Mouse (Mus musculus) common myeloid progenitor, adult 5-6 weeks (primary cell): ENCODE measurements around the gene Ugt1a8. TPM values are rescaled to one million over a fixed set of nuclear protein-coding genes. Genes with fewer than 3 reads are reported as not detected.
A peak's percentile ranks its signal among the peaks of the same experiment; 100 is the strongest.
"Not testable (repeated sequence)": the region's sequence is repeated elsewhere in the genome, so short reads cannot be mapped to it uniquely, and the experiment has no call there.

Experiments used
- ATAC-seq: replicated peaks from 2 replicates; pipeline ENCODE4 v1.8.0; 2016; ENCODE audit warnings: low read depth, mild to moderate bottlenecking, moderate TSS enrichment, inconsistent platforms; ENCODE audit not compliant: poor library complexity, severe bottlenecking
- total RNA-seq: library from RNA; stranded (forward); fragments of 200-1000, 187-1606 nt; gene quantifications from 2 replicates; pipeline ENCODE4 v1.2.3, GENCODE M21; 2017

Gene Ugt1a8
- total RNA-seq, 1 experiment from 2014 or later = not detected

DNA sequence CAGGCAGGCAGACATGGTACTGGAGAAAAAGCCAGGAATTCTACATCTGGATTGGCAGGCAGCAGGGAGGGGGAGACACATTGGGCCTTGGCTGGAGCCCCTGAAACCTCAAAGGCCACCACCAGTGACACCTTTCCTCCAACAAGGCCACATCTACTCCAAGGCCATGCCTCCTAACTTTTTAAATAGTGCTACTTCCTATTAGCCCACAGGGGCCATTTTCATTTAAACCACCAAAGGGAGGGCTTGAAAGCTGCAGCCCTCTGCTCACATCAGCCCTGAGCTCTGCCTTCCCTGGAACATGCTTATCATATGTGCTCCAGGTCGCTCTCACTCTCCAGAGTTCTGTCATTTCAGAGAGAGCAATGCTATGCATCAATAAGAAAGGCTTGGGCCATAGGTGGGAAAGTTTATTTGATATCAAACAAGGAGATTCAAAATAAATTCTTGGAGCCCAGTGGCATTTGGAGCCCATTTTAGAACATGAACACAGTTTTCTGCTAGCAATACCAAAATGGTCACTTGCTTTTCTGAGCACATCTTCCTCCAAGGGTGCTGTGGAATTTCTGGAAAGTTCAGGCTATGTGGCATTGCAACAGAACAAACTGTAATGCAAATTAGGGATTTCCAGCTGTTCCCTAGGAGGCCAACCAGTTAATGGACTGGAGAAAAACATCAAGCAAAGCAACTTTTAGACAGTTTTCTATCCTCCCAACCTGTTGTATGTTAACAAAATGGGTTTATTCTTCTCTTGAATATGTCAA lies 17.2 kb downstream of the Ugt1a8 start:
- no peak for ATAC-seq

DNA sequence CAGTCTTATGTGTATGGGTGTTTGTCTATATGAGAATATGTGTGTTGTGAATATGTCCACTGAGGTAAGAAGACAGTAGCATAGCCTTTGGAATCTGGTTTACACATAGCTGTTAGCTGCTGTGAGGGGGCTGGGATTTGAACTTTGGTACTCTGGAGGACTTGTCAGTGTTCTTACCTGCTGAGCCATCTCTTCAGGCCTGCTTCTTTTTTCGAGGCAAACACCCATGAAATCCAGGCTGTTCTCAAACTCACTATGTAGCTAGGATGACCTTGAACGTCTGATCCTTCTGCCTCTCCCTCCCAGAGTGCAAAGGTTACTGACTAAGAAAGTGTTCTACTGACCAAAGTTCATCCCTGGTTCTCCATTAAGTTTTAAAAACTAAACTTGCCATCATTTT lies 18.0 kb downstream of the Ugt1a8 start:
- ATAC-seq = no peak

DNA sequence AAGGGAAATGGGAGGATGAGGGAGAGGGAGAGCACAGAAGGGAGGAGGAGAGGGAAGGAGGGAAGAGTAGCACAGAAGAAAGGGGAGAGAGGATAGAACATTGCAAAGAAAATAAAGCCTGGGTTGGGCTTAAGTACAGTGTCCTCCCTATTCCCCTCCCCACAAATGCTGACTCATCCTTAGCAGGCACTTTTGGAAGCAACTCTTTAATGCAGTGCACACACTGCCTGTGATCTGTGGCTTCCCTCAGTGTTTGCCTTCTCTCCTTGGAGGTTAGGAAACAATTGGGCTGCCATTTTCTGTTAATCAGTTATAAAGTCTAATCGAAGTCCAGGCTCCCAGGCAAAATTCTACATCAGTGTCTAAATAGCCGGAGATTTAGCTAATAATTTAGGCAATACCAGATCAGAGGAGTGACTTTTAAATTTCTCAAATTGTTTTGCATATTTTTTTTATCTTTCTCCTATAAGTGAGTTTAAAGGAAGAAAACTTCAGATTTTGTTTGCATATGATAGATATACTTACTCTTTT lies 21.5 kb downstream of the Ugt1a8 start:
- peak; percentile 87 for ATAC-seq

DNA sequence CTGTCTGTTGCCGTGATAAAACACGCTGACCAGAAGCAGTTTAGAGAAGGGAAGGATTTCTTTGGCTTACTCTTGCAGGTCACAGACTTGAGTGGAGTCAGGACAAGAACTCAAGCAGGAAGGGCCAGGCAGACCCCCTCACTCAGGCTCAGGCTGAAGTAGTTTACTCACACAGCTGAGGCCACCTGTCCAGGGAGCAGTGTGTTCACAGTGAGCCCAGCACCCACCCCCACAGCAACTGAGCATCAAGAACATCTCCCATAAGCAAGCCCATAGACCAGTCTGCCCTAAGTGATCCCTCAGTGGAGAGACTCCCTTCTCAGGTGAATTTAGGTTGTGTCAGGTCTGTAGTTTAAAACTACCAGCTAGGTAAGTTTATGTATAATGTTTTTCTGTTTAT lies 22.0 kb downstream of the Ugt1a8 start:
- ATAC-seq = not testable (repeated sequence)

DNA sequence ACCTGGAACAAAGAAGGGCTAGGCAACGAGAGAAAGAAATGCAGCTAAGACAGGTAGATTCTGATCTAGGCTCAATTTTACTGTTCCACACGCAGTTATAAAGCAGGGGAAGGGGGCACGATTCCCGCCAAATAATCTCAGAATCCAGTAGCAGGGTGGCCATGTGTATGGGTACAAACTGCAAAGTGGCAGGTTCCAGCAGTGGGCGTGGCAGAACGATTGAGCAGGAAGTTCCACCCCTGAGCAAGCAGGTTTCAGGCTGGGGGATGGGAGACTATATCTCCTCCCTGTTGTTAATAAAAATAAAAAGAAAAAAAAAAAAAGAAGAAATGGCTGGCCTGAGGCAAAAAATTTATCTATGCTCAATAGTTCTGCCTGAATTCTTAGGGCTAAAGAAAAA lies 25.2 kb downstream of the Ugt1a8 start:
- ATAC-seq = not testable (repeated sequence)

DNA sequence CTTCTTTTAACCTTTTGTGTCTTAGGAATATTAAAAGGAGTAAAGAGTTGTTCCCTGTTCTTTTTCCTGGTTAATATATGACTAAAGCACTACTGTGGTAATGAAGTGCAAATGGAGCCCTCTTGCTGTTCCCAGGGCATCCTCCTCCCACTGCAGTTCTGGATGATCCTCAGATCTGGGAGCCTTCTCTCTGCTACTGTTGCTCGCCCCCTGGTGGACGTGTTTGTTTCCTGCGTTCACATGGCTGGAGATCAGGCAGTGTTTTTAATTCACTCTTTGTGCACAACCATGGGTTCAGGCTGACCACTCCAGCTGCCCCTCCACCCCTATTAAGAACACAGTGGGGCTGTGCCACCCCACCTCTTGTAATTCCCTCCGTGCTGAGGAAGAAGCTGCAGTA lies 32.9 kb downstream of the Ugt1a8 start:
- peak; percentile 85 for ATAC-seq

DNA sequence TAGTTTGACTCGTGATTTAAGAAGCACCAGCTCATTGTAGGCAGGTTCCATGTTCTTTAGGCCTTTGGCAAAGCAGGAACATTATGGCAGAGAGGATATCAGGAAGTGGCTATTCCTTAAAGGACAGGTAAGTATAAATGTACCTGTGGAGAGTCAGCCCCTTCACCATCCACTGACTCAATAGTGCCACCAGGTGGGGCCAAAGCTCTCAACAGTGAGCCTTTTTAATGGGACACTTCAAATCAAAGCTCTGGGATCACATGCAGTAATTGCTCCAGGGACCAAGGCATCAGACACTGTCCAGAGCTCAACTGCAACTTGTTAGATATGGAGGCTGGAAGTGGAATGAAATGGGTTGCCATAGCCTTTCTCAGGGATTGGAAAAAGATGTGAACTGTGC lies 33.9 kb downstream of the Ugt1a8 start:
- ATAC-seq = not testable (repeated sequence)

DNA sequence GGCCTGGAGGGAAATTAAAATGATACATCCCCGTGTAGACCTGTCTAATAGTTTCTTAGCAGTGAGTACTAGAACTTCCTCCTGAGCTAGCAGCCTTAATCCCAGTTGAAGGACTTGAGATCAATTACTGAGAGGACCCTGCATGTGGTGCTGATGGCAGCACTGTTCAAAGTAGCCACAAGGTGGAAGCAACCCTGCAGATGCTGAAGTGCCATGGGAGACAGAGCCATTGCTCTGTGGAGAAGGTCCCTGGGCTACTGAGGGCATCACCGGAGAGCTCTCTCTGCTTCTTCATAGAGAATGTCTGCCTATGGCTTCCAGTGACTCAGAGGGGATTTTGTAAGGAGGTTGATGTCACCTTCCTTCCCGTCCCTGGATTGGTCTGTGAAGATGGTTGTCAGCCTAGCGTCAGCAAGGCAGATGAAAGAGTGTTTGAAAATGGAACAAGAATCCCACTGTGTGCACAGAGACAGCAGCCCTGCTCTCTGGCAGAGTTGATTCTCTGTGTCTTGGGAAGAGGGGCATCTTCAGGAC lies 38.3 kb downstream of the Ugt1a8 start:
- peak; percentile 64 for ATAC-seq

DNA sequence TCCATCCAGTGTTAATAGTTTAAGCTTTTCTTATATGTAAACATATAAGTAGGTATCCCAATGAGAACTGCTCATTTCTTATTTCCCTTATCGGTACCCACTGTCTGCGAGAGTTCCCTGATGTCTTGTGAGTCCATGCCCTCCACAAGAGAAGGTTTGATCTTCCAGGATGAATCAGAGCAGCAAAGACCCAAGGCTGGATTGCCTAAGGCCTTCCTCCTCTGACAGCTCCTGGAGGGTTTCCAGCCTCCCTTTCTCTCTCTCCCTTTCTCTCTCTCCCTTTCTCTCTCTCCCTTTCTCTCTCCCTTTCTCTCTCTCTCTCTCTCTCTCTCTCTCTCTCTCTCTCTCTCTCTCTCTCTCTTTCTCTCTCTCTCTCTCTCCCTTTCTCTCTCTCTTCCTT lies 41.5 kb downstream of the Ugt1a8 start:
- ATAC-seq = not testable (repeated sequence)

DNA sequence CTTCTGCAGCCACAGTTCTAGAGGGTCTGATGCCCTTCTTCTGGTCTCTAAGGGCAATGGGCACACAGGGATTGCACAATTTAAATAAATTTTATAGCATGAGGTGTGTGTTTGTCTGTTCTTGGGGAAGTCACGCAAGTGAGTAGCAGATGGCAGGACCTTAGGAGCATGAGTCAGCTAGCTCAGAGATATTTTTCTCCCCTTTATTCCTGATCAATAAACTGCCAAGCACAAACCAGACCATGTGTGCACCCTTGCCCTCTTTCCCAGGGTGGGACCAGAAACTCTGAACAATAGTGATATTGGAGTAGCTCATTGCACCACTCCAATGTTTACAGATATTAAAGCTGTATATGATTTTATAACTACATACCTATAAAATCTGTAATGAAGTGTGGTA lies 42.6 kb downstream of the Ugt1a8 start:
- ATAC-seq = not testable (repeated sequence)

DNA sequence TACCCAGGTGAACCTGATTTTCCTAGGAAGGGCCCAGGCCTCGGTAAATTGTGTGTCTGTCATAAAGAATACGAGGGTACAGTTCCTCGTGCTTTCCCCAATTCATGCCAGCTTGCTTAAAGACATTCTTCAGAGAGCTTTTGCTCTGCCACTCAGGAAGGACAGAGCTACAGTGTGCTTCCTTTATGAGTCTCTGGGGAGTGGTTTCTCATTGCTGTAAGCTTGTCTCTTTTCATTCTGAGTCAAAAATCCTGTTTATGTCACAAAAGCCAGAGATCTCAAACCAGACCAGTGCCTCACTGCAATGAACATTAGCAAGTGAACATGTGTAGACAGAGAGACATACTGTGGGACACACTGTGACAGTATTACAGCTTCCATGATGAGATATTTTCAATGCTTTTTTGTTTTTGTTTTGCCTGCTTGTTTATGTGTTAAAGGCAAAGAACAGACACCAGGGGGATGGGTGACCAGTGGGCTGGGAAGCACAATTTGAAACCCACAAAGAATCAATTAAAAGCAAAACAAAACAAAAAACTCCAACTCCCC lies 46.4 kb downstream of the Ugt1a8 start:
- ATAC-seq = no peak

DNA sequence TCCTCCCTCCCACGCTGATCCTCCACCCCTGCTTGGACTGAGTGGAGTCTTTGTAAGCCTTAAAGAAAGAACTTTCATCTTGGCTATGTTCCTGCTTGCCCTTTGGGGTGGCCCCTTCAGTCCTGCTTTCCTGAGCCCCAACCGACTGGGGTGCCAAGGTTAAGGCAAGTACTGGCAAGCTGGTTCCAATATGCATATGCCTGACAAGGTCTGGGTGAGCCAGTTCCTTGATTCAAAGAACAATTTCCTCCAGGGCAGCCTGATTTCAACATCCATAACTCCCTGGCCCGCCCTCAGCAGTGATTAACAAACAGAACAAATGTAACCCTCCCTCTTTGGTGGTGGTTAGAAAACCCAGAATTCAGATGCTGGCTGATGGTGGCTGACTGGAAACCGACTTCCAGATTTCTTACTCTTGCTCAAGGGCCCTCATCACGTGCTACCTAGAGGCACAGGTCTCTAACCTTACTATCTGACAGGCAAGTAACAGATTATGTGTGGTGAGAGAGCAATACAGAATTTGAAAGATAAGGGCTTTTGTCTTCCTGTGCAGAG lies 46.9 kb downstream of the Ugt1a8 start, which contains the start of gene Ugt1a6a:
TSS of gene Ugt1a6a (plus strand) at position 353 of the 555 bp plus-strand sequence.
- peak; percentile 88 for ATAC-seq

DNA sequence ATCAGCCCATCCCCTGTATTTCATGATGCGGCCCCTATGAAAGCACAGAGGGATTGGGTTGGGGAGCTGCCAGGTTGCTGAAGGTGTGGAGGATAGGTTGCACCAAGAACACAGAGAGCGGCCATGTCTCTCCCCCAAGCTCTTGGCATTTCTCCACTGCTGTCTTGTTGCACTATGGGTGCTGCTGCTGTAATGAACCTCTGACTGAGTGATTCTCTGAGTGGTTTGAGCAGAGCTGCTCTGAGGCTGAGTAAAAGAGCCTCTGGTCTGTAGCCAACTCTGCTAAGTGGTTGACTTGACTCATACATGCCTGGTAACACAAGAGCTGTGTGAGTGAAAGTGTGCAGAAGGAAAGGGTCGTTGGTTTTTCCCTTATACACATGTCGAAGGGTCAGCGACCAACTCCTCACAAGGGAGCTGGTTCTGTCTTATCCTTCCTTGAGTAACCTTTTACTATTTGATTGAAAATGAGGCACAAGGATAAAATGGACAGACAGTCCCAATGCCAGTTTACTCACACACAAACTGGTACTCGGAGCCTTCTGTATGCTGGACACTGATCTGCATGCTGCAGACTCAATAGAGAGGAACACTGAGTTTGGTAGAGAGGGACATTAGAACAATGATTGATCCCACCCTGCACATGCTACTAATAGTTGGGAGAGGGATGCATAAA lies 47.8 kb downstream of the Ugt1a8 start:
- not testable (repeated sequence) for ATAC-seq

DNA sequence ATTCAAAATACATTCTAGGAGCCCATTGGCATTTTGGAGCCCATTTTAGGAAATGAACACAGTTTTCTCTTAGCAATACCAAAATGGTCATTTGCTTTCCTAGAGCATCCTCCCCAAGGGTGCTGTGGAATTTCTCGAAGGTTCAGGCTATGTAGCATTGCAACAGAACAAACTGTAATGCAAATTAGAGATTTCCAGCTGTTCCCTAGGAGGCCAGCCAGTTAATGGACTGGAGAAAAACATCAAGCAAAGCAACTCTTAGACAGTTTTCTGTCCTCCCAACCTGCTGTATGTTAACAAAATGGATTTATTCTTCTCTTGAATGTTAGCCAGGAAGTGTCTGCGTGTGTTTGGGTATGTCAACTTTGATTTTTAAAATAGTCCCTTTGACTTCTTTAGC lies 49.0 kb downstream of the Ugt1a8 start:
- ATAC-seq = no peak

DNA sequence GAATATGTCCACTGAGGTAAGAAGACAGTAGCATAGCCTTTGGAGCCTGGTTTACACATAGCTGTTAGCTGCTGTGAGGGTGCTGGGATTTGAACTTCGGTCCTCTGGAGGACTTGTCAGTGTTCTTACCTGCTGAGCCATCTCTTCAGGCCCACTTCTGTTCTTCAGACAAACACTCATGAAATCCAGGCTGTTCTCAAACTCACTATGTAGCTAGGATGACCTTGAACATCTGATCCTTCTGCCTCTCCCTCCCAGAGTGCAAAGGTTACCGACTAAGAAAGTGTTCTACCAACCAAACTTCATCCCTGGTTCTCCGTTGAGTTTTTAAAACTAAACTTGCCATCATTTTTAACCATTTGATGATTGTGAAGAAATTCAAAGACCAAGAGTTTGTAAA lies 49.7 kb downstream of the Ugt1a8 start:
- no peak for ATAC-seq

DNA sequence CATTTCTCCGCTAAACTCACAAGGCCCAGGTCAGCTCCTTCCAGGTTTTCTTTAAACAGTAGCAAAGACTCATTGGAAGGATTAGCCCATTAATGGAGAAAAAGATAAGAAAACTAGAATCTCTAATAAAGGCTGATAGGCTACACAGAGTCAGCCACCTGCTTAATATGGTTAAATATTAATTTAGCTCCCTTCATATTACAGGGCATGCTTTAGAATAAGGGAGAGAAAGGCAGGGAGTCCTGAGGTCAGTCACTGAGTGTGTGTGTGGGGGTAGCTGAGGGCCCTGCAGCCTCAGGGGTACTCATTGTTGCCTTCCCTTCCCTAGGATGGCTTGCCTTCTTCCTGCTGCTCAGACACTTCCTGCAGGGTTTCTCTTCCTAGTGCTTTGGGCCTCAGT lies 50.5 kb downstream of the Ugt1a8 start:
- no peak for ATAC-seq

DNA sequence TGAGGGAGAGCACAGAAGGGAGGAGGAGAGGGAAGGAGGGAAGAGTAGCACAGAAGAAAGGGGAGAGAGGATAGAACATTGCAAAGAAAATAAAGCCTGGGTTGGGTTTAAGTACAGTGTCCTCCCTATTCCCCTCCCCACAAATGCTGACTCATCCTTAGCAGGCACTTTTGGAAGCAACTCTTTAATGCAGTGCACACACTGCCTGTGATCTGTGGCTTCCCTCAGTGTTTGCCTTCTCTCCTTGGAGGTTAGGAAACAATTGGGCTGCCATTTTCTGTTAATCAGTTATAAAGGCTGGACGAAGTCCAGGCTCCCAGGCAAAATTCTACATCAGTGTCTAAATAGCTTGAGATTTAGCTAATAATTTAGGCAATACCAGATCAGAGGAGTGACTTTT lies 52.9 kb downstream of the Ugt1a8 start:
- ATAC-seq = peak; percentile 75

DNA sequence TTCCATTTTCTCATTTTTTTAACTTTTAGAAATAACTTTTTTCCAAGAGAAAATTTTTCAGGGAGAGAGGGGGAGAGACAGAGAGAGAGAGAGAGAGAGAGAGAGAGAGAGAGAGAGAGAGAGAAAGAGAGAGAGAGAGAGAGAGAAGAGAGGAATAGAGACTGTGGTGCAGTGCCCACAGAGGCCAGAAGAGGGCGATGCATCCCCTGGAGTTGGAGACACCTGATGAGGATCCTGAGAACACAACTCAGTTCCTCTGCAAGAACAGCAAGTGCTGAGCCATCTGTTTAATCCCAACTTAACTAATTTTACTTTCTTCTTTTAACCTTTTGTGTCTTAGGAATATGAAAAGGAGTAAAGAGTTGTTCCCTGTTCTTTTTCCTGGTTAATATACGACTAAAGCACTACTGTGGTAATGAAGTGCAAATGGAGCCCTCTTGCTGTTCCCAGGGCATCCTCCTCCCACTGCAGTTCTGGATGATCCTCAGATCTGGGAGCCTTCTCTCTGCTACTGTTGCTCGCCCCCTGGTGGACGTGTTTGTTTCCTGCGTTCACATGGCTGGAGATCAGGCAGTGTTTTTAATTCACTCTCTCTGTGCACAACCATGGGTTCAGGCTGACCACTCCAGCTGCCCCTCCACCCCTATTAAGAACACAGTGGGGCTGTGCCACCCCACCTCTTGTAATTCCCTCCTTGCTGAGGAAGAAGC lies 56.5 kb downstream of the Ugt1a8 start:
- peak; percentile 81 for ATAC-seq

DNA sequence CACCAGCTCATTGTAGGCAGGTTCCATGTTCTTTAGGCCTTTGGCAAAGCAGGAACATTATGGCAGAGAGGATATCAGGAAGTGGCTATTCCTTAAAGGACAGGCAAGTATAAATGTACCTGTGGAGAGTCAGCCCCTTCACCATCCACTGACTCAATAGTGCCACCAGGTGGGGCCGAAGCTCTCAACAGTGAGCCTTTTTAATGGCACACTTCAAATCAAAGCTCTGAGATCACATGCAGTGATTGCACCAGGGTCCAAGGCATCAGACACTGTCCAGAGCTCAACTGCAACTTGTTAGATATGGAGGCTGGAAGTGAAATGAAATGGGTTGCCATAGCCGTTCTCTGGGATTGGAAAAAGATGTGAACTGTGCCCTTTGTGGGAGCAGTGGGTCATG lies 57.7 kb downstream of the Ugt1a8 start:
- not testable (repeated sequence) for ATAC-seq

DNA sequence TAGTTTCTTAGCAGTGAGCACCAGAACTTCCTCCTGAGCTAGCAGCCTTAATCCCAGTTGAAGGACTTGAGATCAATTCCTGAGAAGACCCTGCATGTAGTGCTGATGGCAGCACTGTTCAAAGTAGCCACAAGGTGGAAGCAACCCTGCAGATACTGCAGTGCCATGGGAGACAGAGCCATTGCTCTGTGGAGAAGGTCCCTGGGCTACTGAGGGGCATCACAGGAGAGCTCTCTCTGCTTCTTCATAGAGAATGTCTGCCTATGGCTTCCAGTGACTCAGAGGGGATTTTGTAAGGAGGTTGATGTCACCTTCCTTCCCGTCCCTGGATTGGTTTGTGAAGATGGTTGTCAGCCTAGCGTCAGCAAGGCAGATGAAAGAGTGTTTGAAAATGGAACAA lies 62.5 kb downstream of the Ugt1a8 start:
- ATAC-seq = peak; percentile 77; the same call in 1 of the 2 replicates
